Mouse (Mus musculus) brain, embryonic 18.5 days (tissue): ENCODE data around the gene Brip1.
A peak's percentile ranks its signal among the peaks of the same experiment; 100 is the strongest.

Source experiments
- DNase-seq: peaks from one replicate; pipeline ENCODE4 v3.0.0-alpha.2; 2012; ENCODE audit warnings: low read depth, low spot score

Brip1 gene

DNA sequence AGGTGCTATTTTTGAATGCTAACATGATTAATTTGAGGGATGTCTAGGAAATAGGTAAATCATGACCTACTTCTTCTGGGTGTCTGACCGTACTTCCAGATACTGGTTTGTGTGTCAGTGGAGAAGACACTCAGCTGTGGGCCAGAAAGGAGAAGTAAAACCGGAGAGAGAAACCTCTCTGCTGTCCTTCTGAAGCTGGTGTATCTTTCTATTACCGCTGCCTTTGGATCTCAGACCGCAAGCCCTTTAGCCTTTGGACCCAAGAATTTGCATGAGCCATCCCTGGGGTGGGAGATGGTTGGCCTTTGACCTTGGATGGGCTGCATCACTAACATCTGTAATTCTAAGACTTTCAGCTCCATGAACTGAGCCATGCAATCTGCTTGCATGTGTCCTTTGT lies 93.7 kb downstream of the Brip1 start:
- no peak for DNase-seq

DNA sequence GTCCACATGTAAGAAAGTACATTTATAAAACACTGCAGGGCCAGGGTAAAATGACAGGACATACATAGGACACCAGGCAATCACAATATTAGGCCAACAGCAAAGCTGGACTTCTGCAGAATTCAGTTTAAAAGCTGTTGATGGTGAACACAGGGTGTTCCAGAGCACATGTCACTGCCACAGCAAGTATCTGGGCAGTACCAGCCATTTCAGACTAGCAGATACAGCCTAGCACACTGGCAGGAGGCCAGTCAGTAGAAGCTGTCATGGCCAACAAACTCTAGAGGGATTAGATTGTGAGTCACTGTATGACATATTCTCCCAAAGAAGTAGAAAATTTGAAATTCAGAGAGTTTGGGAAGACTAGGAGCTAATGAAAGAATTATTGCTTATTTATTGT lies 94.4 kb downstream of the Brip1 start:
- no peak for DNase-seq

DNA sequence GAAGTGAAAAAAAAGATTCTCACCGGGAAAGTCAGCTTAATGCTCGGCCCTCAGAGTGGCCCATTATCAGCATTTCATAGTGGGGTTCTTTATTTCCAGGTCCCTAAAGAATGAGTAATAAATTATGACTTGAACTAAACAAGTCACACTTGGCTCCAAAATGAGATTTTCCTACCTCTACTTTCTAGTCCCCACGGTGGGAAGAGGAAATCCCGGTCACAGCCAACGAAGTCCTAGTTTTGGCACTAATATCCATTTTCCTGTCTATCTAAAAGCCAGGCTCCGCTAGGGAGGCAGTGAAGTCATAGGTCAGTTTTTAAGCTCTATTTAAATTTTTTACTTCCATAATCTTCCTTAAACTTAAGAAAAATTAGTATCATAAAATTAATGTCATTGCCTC lies 99.8 kb downstream of the Brip1 start:
- DNase-seq = no peak

DNA sequence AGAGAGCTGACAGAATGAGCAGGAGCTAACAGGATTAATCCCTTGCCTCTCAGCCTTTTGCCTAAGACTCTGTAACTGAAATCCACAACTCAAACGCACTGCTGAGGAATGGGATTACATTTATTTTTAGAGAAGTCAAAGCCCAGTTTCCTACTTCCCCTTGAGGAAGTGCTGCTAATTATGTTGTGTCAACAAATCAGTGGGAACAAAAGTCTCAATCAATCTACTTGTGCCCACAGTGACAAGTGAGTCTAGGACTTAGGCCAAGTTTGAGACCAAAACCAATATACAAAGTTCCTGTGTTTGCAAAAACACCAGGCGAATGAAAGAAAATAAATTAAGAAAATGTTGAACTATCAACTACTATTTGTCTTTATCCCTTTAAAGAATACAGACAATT lies 101.7 kb downstream of the Brip1 start:
- no peak for DNase-seq

DNA sequence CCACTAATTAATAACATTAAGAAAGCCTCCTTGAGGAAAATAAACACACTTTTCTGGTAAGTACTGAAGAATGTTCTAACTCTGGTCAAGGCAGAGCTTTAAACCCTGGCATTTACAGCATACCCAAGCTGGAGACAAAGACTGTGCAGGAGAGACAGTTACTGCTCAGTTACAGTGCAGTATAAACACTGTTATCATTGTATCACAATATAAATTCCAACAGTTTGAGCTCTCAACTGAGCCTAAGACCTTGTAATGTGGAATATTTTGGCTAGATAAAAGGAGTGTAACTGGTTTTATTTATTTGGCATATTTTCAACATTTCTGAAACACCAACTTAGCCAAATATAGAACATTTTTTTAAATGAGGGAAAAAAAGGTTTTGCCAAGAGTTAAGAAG lies 112.2 kb downstream of the Brip1 start:
- DNase-seq = no peak

DNA sequence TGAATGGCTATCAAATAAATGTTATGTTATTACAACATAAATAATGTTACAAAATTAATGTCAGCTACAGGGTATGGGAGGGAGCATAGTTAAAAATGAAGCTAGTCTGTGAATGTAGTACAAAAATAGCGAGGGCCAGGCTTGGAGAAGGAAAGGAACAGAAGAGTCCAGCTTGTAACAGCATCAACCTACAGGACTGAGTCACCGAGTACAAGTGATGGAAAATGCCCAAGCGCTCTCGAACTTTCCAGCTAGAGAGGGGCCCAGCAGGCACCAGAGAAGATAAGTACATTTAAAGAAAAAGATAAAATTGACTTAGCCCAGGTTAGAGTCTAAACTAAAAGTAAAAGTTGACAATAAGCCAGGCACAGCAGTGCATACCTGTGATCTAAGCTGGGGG lies 116.5 kb downstream of the Brip1 start:
- no peak for DNase-seq

DNA sequence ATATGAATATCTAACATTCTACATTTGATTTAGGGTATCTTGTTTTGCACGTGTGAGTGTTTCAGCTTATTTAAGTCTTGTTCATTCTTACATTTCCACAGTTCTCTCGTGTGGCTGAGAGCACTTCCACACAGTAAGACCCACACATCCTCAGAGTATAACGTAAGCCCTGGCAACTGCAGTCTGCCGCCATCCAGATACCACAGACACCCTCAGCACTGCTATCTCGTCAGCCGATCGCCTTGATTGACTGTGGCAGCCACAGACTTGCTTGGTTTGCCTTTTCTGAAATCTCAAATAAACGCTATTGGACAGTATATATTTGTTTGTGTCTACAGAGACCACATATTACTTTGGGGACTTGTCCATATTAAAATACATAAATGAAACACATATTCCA lies 123.0 kb downstream of the Brip1 start:
- DNase-seq = no peak

DNA sequence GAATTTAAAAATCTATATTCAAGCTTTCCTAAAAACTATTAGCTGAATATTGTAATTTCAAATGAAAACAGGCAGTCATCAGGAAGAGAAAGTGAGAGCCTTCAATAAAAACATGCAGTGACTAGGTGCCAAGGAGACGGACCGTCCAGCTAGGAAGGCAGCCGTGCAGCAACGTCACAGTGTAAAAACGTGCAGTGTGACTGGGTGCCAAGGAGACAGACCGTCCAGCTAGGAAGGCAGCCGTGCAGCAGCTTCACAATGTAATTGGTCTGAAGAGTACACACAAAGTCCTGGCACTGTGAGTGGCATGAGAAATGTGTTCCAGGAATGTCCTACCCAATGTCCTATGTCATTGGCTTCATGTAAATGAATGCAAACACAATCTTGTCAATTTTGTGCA lies 124.0 kb downstream of the Brip1 start:
- no peak for DNase-seq

DNA sequence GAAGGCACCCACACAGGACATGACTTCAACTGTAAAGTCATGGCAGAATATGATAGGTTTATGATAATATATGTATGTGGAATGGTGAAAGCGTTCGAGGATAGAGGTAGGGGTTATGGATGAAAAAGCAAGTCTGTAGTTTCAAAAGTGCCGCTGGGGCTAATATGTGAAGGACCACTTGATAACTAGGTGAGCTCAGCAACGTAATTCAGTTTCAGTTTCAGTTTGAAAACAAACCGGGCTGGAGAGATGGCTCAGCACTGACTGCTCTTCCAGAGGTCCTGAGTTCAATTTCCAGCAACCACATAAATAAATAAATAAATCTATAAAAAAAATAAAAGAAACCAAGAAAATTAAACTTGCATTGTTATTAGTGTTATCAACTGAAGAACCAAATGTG lies 124.6 kb downstream of the Brip1 start:
- DNase-seq = no peak

DNA sequence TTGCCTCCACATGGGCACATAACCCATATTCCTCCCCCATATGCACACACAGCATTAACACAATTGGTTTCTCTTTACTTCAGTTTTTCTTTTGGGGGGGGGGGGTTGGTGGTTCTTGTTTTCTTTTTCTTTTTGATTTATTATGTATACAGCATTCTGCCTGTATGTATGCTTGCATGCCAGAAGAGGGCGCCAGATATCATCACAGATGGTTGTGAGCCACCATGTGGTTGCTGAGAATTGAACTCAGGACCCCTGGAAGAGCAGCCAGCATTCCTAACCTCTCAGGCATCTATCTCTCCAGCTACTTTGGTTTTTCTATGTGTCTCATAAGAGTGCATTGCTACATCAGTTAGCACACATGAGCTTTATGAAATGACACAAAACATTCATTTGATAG lies 125.6 kb downstream of the Brip1 start:
- DNase-seq = no peak

DNA sequence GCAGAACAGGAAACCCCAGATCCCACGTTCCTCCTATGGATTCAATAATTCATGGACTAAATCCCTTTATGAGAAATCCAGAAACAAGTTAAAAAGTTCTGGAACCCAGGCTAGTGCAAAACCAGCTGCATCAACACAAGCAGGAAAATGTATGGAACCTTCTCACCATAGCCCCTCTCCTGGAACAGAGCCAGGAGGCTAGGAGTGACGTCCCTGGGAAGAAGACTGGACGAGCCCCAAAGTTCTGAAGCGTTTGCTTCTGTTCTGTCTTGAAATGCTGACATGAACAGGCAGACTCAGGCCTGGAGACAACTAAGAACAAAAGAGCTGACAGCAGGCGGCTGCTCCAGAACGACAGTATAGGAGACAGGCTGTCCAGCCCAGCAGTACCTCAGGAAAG lies 132.3 kb downstream of the Brip1 start:
- DNase-seq = no peak

DNA sequence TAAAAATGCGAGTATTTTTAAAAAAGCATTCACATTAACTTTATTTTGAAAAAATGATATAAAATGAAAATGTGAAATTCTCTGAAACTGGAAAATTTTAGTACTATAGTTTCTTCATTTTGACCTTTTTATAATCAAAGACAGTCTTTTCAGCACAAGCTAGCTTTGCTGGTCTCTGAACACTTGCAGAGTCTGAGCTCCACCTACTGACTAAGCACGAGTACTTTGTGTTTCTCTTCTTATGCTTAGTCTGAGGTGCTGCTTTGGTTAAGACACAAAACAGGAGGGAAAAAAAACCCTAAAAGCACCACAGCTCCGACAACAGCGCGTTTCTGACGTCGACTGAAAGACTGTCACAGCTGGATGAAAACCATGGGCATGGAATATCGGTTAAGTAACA lies 133.8 kb downstream of the Brip1 start:
- peak; percentile 24 for DNase-seq

DNA sequence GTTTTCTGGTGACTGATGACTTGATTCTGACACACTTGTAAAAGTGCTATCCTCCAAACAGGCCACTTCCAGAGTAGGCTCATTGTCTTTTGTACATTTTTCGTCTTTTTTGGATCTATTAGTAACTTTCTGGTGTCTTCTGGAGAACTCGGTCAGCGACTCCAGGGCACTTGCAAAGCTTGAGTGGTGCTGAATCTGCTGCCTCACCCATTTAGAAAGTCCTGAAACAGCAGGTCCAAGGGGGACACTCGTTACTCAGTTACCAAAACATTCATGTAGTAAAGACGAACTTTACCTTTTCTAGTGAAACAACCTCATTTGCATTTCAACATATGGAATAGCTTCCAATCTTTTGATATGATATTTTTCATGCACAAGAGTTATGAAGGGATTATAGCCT lies 136.1 kb downstream of the Brip1 start:
- no peak for DNase-seq

DNA sequence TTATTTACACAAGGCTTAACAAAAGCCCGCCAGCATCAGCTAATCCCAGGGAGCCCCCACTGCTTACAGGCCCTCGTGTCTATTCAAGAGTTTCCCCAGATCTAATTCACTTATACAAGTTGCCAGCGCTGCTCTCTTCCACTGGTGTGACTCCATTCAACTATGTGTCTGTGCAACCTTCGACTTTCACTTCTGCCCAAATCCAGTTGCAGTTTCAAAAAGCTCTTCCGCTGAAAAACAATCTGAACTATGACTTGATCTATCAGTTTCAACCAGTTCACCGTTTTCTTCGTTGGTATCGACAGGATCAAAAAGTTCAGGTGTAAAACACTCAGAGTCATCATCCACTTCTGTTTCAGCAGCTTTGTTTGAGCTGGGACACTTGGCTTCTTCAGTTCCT lies 139.8 kb downstream of the Brip1 start:
- no peak for DNase-seq

DNA sequence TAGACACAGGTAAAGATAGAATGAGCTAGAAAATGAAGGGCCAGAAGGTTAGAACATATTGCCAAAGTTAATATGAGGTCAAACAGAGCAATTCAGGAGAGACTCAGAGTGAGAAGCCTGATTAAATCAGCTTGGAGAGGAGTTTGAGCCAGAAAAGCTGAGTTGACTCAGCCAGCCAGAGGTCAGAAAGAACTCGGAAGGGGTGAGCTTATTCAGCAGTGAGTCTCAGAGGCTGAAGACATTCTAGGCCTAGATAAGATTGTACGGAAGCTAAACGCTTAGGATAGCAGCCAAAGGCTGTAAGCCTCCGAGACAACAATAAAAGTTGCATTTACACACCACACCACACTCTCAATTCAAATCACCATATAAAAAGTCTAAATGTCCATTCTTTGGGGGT lies 141.9 kb downstream of the Brip1 start:
- DNase-seq = no peak

DNA sequence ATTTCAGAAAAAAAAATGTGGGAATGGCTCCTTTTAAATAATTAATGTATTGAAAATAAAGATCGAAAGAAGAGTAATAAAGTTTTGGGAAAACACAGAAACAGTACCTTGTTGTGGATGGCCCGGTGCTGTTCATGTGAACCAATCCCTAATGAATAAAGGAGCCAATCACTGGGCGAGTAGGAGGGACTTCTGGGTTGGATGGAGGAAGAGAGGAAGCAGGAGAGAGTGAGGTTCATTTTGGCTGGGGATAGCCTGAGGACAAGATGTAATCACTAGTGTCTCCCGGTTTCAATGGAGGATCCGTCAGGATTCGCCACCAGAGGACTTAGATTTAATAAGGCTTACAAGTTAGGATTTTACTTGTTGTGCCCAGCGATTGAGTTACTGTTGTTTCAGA lies 145.2 kb downstream of the Brip1 start:
- no peak for DNase-seq

DNA sequence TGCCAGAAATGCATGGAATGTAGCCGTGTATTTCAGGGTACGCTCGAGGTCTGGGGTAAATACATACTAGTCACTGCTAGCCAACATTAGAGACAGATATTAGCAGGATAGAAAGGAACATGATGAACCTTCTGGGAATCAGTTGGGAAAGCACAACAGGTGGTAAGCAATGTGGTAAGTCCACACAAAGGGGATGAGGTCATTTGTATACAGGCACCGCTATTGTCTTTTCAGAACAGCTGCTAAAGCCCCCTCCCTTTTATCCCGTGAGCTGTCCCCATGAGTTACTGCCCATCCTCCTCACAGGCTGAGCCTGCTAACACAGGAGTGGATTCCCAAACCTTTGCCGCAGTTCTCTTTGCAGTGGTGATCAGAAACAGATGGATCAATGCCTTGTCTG lies 149.6 kb downstream of the Brip1 start:
- no peak for DNase-seq

DNA sequence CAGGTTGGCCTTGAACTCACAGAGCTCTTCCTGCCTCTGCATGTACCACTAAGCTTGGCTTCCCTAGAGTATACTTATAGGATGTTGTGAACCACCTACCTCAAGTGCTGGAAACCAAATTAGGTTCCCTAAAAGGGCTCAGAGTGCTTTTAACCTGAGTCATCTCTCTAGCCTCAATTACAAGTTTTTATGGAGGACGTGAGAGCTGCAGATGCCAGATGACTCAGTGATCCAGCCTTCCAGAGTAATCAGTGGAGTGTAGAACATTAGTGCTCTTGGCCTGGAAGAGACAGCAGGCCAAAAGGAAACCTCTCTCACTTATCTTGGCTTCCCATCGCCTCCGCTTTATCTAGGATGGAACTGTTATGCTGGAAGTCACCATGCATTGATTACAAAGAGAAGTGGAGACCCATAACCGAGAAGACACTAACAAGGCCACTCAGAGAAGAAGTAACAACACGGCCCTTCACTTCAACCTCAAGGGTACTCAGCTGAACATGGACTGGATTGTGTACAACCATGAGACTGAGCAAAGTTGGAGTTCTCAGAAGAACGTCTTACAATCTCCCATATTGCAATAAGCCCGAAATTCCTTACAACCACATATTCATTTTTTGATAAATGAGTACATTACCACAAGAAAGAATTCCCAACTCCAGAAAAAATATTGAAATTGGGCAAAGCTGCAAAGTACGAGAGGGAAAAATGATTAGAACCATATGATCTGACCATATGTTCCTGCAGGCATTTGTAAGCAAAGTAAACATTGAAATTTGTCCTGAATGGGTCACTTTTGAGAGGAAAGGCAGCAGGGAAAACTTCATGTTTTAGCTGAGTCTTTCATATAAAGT lies 150.3 kb downstream of the Brip1 start:
- DNase-seq = no peak

DNA sequence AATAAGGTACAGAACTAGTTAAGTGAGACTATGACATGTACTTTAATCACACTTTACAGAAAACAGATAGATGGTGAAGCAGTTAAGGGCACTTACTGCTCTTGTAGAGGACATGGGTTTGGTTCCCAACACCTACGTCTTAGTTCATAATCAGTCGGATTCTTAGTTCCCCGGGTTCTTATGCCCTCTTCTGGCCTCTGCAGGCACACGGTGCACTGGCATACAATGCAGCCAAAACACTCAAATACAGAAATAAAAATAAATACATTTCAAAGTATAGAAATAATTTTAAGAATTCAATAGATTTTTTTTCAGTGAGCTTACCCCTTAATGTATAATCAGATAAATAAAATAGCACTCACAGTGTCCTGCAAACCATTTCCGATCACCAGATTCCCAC lies 161.0 kb downstream of the Brip1 start:
- no peak for DNase-seq

DNA sequence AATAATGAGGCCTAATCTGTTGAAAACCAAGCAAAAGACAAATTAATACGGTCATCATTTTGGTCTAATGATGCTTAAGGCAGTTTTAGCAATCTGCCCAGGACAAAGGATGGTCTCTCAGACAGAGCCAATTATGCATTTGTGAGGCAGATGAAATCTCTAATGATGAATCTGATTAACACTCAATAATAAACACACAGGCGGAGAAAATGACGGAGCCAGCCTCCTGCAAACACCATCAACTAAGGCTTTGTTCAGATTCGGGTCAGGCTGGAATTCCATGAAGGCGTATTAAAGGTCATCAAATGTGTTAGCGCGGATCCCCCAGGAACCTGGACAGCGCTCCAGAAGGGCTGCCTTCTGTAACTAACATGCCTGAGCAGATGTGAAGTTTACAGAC lies 161.6 kb downstream of the Brip1 start:
- no peak for DNase-seq

DNA sequence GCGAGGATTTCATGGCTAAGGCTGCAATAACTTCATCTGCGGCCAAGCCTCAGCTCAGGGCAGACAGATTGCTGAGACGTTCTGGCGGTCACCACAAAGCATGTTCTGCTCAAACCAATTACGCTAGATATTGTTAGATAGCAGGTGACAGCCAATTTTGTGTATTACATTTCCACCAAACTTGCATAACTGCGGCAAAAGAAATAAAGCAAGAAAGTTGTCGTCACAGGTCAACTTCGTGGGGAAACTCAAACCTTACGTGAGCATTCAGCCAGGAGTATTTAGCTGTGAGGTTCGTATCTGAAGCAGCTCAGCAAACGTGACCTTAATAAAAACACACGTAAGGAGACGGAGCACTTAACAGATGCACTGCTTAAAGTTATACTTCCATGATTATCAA lies 162.3 kb downstream of the Brip1 start:
- no peak for DNase-seq

DNA sequence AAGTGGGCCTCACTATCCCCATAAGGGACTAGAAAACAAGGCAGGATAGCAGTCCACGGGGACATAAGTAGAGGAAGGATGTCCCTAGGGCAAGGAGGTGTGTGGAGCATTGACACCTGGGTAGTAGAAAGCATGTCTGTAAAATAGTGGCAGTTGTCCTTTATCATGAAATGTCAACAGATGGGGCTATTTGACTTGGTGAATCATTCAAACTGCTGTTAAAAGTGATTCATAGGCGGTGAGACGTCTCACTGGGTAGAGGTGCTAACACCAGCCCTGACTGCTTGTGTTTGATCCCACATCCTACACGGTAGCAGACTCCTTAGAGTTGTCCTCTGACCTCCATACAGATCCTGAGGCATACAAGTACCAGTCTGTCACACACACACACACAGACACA lies 168.1 kb downstream of the Brip1 start:
- no peak for DNase-seq

DNA sequence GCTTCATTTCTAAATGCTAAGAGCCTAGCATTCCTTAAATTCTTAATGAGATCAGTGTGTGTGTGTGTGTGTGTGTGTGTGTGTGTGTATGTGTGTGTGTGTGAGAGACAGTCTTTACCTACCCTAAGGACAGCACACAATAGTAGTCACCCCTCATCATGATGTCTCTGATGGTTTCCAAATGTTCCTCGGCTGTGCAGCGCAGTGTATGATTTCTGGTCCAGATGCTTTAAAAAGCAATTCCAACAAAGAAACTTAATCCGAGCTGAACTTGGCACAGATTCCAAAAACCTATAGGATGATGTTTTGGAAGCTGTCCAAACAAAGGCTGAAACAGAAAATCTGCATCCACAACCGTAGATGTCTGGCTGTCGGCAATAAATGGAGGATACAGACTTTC lies 173.0 kb downstream of the Brip1 start:
- no peak for DNase-seq

DNA sequence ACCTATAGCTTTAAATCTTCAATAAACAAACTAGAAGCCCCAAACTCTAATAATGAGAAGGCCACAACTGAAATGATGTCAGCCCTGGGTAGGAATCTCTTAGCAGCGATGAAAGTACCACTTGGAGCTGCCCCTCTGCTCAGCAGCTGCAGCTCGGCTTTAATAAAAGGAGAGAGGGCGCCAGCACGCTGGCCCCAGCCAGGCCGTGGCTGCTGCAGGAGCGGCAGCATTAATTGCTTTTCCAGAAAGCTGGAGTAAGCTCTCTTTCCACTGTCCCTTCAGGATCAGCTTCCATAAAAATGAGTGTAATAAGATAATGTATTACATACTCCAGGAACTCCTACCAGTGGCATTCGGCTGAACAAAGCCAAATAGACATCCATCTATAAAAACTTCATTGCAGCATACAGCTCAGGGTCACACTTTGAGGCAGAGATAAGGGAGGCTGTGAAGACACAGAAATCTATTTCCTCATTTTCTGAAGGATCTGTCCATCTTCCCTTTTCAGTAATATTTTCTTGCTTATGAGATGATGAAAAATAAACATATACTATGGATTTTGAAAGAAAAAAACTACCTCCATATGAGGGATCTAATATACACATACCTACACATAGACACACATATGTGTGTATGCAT lies 174.3 kb downstream of the Brip1 start:
- DNase-seq = no peak
